Mouse (Mus musculus) stomach, adult 2 months (tissue): ENCODE measurements around the gene C8a. TPM values are rescaled to one million over a fixed set of nuclear protein-coding genes. Genes with fewer than 3 reads are reported as not detected.

Experiments used
- polyA plus RNA-seq: library from polyadenylated mRNA; depleted of rRNA; stranded (reverse); fragments of >200 nt; gene quantifications from 2 replicates; pipeline ENCODE4 v1.2.3, GENCODE M21; 2012; rRNA removed

C8a gene
- polyA plus RNA-seq, result 0.04 TPM in 1 of 2 replicates, not detected in the other

DNA sequence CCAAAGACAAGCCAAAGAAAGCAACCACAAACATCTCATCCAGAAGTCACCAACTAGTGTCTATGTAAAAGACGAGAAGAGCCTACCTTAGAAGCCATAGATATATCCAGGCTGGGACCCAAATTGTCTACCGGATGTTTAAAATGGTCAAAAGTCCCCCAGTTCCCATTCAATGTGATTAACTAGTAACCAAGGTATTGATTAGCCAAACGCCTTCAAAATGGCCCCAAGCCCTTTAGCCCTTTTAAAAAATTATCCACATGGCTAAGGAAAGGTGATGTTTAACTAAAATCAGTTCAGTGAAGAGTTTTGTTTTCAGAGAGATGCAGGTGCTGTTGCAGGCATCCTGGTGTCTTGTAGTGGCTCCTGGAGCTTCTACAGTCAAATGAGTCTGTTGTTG lies at the start of gene C8a:
Gene C8a, minus strand, starts transcription at position 76 of the 400 bp plus-strand sequence.

GRCm38 (mm10) chr4:104913291-104914129 lies 37.3 kb upstream of the C8a start, which contains the start of gene Fyb2:
Fyb2 (plus strand) TSS chr4:104913456.

GRCm38 (mm10) chr4:104857029-104857428 lies 19.2 kb downstream of the C8a start, which contains the start of gene Gm17662:
Gm17662 (plus strand) TSS chr4:104857329.

GRCm38 (mm10) chr4:104766065-104766464 lies 110.1 kb downstream of the C8a start, which contains the start of gene C8b:
C8b (plus strand) TSS chr4:104766317.

Other genes with a start within 250 kb of the C8a start
- 0.09 and 0.16 TPM in 2 replicates for gene C8b, start 110.1 kb downstream of the C8a start, polyA plus RNA-seq
- gene Gm17662, start 19.1 kb downstream of the C8a start, polyA plus RNA-seq, result not detected in 2 replicates
- gene Fyb2, start 37.1 kb upstream of the C8a start, polyA plus RNA-seq, result 0.02 TPM in 2 replicates
- 0.62 and 1.0 TPM in 2 replicates for gene Prkaa2, start 233.5 kb upstream of the C8a start, polyA plus RNA-seq